Mouse (Mus musculus): ENCODE data around the gene Hoxb7.

DNA sequence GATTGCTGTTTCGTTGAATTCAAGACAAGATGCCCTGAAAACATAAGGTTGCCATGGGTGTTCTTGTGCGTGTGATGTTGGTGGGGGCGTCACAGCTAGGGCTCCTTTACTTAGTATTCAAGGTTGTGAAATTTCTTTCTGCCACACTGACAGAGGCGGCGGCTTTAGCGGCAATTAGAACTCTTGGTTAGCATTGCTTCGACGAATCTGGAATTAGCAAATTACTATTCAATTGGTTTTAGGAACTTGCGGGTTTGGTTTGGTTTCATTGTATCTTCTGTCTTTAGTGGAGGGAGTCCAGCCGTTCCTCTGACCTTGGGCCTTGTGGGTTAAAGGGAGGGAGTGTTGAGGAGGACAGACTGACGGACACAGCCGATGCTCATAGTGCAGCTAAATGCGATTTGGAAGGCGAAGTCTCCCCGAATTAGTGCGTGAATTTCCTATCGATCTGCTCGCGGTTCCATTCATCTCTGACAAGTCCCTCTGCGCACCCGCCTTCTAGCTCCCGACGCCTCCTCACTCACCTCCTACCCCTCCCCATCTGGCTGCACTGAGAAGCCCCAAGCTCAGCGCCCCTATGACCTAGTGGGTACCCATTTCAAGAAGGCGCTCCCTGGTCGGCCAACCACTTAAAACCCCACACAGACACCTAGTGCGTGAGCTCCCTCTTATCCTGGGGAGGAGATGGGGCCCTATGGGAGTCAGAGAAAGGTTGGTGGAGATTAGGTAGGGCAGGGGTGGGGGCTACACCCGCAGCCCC lies 31.4 kb downstream of the Hoxb7 start, which contains the start of gene Hoxb4:
- no peak for TF ChIP-seq CTCF (IDR thresholded peaks at IDR 0.05; ENCODE audit: low read depth, low read length)
- TF ChIP-seq POLR2A (IDR thresholded peaks at IDR 0.05; ENCODE audit: borderline replicate concordance, low read depth, low read length): no peak

Data from bone marrow macrophage, adult 2 months (primary cell).